Mouse (Mus musculus) urinary bladder, postnatal 10 days (tissue): ENCODE data around the gene Zfr2.

Source experiments
- DNase-seq: peaks from one replicate; pipeline ENCODE4 v3.0.0; 2022; ENCODE audit warnings: low spot score

Gene Zfr2

GRCm38 (mm10) chr10:81247804-81248203 lies 14.8 kb downstream of the Zfr2 start:
- no peak for DNase-seq

- DNase-seq = no peak
Observed at GRCm38 (mm10) chr10:81249442-81249841, 16.5 kb downstream of the Zfr2 start.

GRCm38 (mm10) chr10:81252424-81253419 lies 19.8 kb downstream of the Zfr2 start, which contains the start of gene Matk:
Gene Matk, plus strand, starts transcription at chr10:81252935.
- no peak for DNase-seq

GRCm38 (mm10) chr10:81254886-81255285 lies 21.9 kb downstream of the Zfr2 start:
- DNase-seq = no peak

- no peak for DNase-seq
Observed at GRCm38 (mm10) chr10:81257158-81258039, 24.4 kb downstream of the Zfr2 start.

GRCm38 (mm10) chr10:81259225-81259884 lies 26.4 kb downstream of the Zfr2 start:
- DNase-seq = no peak

- DNase-seq = no peak
Observed at GRCm38 (mm10) chr10:81261025-81261424, 28.1 kb downstream of the Zfr2 start.

GRCm38 (mm10) chr10:81265540-81265939 lies 32.6 kb downstream of the Zfr2 start:
- DNase-seq = no peak

GRCm38 (mm10) chr10:81266211-81267105 lies 33.5 kb downstream of the Zfr2 start, which contains the start of the genes Mrpl54 and Apba3:
Gene Mrpl54, minus strand, starts transcription at chr10:81266934.
Gene Apba3, plus strand, starts transcription at chr10:81266960.
- DNase-seq = peak; percentile 89

GRCm38 (mm10) chr10:81268056-81268455 lies 35.1 kb downstream of the Zfr2 start:
- DNase-seq = no peak

GRCm38 (mm10) chr10:81268643-81269412 lies 35.9 kb downstream of the Zfr2 start:
- no peak for DNase-seq

GRCm38 (mm10) chr10:81272356-81272755 lies 39.4 kb downstream of the Zfr2 start:
- no peak for DNase-seq

GRCm38 (mm10) chr10:81273842-81274241 lies 40.9 kb downstream of the Zfr2 start:
- DNase-seq = no peak

- DNase-seq = no peak
Observed at GRCm38 (mm10) chr10:81277676-81278075, 44.7 kb downstream of the Zfr2 start.

- no peak for DNase-seq
Observed at GRCm38 (mm10) chr10:81279496-81279895, 46.5 kb downstream of the Zfr2 start.

- no peak for DNase-seq
Observed at GRCm38 (mm10) chr10:81284189-81284588, 51.2 kb downstream of the Zfr2 start.

- DNase-seq = no peak
Observed at GRCm38 (mm10) chr10:81284719-81285118, 51.8 kb downstream of the Zfr2 start.

GRCm38 (mm10) chr10:81285694-81286450 lies 52.9 kb downstream of the Zfr2 start:
- peak; percentile 81 for DNase-seq

GRCm38 (mm10) chr10:81286586-81286985 lies 53.6 kb downstream of the Zfr2 start:
- no peak for DNase-seq
